Mouse (Mus musculus): ENCODE results near the gene Apbb2.

GRCm38 (mm10) chr5:66462665-66463064 is 155.9 kb downstream of the Apbb2 start:
- TF ChIP-seq POLR2A (IDR thresholded peaks at IDR 0.05; ENCODE audit: insufficient read depth, low read depth, low read length): no peak
- TF ChIP-seq CTCF (IDR thresholded peaks at IDR 0.05): no peak
